1 mouse cellular context compared by ENCODE assay signal in the genomic region with DNA sequence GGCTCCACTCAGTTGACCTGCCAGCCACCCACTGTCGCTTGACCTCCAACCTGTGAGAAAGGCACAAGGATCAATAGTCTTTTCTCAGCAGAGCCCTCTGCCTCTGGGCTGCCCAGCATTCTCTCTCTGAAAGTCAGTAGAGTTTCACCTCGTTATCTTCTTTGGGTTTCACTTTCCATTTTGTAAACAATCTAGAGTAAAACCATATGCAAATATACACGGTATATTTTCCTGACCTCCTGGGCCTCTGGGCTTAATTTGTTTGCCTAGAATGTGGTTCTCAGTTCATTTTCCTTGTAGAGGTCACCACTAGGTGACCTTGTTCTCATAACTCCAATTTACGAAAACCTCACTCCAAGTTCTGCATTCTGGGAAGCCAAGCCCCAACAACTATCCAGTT.
TF ChIP-seq lines count a peak whose summit lies in the region.

No protein-coding gene starts in this region.

TF ChIP-seq in CH12.LX, 34 proteins besides CTCF, POLR2A, EP300 and RAD21:
- TF ChIP-seq BHLHE40 (IDR thresholded peaks at IDR 0.05; ENCODE audit: low read depth, low read length) (peak; percentile 75), E2F4 (IDR thresholded peaks at IDR 0.05; ENCODE audit: insufficient replicate concordance, low read depth, low read length) (no peak), MEF2A (IDR thresholded peaks at IDR 0.05; ENCODE audit: borderline replicate concordance, low read depth, low read length) (no peak), MAFK (IDR thresholded peaks at IDR 0.05; ENCODE audit: insufficient replicate concordance, low read length) (0 out of 2 replicates have a peak, but pooled peaks have one; percentile 53), SMC3 (IDR thresholded peaks at IDR 0.05; ENCODE audit: low read depth, low read length) (no peak), ZC3H11A (IDR thresholded peaks at IDR 0.05; ENCODE audit: low read depth, low read length) (no peak), ZMIZ1 (IDR thresholded peaks at IDR 0.05; ENCODE audit: low read depth, low read length) (no peak), NRF1 (IDR thresholded peaks at IDR 0.05; ENCODE audit: low read depth, low read length) (no peak), TCF12 (IDR thresholded peaks at IDR 0.05; ENCODE audit: low read depth, low read length) (no peak), JUND (conservative IDR thresholded peaks at IDR 0.05; ENCODE audit: low read depth, low read length) (no peak), CHD2 (IDR thresholded peaks at IDR 0.05; ENCODE audit: low read length) (no peak), SIN3A (IDR thresholded peaks at IDR 0.05; ENCODE audit: low read length) (no peak), TBP (conservative IDR thresholded peaks at IDR 0.05; ENCODE audit: low read depth, low read length) (no peak), USF1 (IDR thresholded peaks at IDR 0.05; ENCODE audit: low read depth, low read length) (no peak), ZKSCAN1 (IDR thresholded peaks at IDR 0.05; ENCODE audit: borderline replicate concordance, low read depth, low read length) (no peak), HCFC1 (IDR thresholded peaks at IDR 0.05; ENCODE audit: low read depth, low read length) (no peak), PAX5 (IDR thresholded peaks at IDR 0.05; ENCODE audit: low read length) (no peak), NELFE (IDR thresholded peaks at IDR 0.05; ENCODE audit: low read depth, low read length) (no peak), MXI1 (IDR thresholded peaks at IDR 0.05; ENCODE audit: low read depth, low read length) (no peak), ETS1 (conservative IDR thresholded peaks at IDR 0.05; ENCODE audit: low read depth, low read length) (0 out of 2 replicates have a peak, but pooled peaks have one; percentile 39), GABPA (IDR thresholded peaks at IDR 0.05; ENCODE audit: insufficient replicate concordance, low read depth, low read length) (no peak), MAZ (IDR thresholded peaks at IDR 0.05; ENCODE audit: low read depth, low read length) (no peak), KAT2A (IDR thresholded peaks at IDR 0.05; ENCODE audit: insufficient replicate concordance, low read length) (no peak), POLR2AphosphoS2 (IDR thresholded peaks at IDR 0.05; ENCODE audit: low read depth, low read length) (no peak), USF2 (conservative IDR thresholded peaks at IDR 0.05; ENCODE audit: low read depth, low read length) (no peak), IRF4 (IDR thresholded peaks at IDR 0.05; ENCODE audit: low read depth, low read length) (peak; percentile 60; the same call in 1 of the 2 replicates), ZNF384 (IDR thresholded peaks at IDR 0.05; ENCODE audit: low read depth, low read length) (no peak), MYC (IDR thresholded peaks at IDR 0.05; ENCODE audit: low read depth, low read length) (peak; percentile 45; the same call in 1 of the 2 replicates), ELF1 (IDR thresholded peaks at IDR 0.05; ENCODE audit: low read depth, low read length) (no peak), UBTF (IDR thresholded peaks at IDR 0.05; ENCODE audit: low read depth, low read length) (no peak), CHD1 (IDR thresholded peaks at IDR 0.05; ENCODE audit: low read depth, low read length) (no peak), JUN (IDR thresholded peaks at IDR 0.05; ENCODE audit: insufficient read depth, low read depth, low read length) (peak; percentile 37; the same call in 1 of the 2 replicates), RCOR1 (conservative IDR thresholded peaks at IDR 0.05; ENCODE audit: low read depth, low read length) (0 out of 2 replicates have a peak, but pooled peaks have one; percentile 15), MAX (IDR thresholded peaks at IDR 0.05; ENCODE audit: low read length) (no peak)
TF ChIP-seq in CH12.LX: peak in this region for 7.
